Mouse (Mus musculus): ENCODE results near the gene Mmp8.
A peak's percentile ranks its signal among the peaks of the same experiment; 100 is the strongest.

Gene Mmp8

DNA sequence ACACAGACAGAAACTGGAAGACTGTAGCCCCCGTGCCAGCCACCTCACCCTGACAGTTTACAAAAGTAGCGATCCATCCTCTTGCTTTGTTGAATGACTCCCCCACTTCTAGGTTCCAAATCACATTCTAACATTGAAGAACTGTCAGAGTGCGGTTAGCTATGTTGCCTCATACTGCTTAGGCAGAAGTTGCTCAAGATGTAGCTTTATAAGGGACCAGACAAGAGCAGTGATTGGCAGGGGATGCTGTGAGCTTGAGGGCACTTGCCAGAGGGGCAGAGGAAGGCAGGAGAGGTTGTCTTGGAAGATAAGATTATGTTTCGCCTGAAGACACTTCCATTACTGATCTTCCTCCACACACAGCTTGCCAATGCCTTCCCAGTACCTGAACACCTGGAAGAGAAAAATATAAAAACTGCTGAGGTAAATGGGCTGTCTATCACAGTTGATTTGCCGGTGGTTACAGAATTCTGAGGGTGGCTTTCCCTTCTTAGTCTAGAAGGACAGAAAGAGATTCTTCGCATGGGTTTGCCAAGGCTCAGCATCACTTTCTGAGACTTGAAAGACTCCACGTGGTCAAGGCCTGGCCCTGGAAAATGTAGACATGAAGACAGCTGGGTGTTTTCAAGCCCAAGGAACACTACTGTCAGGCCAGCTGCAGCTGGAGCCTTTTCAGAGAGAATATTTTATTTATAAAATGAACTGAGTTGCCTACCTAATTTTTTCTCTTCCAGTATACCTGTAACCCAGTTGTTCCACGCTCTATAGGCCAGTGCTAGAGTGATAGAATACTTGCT, at the start of gene Mmp8:
Gene Mmp8 (plus strand): TSS at position 236 of the 797 bp plus-strand sequence.
- no peak for DNase-seq (ENCODE audit: low read depth, low spot score)

DNA sequence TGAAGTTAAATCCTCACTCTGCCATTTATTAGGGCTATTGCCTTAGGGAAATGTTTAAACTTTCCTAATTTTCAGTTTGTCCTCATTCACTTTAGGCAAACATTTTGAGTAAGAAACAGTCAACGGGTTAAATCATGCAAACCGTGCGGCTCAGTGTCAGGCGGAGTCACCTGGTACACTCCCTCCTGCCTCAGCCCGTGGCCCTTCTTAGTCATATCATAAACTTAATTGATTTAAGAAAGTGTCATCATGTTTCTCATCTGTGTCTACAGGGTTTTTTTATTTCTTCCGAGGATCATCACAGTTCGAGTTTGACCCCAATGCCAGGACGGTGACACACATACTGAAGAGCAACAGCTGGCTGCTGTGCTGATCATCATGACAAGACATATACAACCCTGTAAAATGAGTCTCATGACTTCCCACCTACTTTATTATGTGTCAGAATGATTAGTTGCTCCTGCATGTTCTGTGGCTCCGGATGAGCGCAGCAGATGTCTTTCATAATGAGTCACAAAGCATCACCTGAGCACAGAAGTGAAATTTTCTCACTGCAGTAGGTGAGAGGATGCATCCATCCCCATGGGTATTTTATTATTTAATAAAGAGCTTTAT, 48.5 kb upstream of the Mmp8 start:
- DNase-seq (ENCODE audit: low read depth, low spot score) = peak; percentile 65

DNA sequence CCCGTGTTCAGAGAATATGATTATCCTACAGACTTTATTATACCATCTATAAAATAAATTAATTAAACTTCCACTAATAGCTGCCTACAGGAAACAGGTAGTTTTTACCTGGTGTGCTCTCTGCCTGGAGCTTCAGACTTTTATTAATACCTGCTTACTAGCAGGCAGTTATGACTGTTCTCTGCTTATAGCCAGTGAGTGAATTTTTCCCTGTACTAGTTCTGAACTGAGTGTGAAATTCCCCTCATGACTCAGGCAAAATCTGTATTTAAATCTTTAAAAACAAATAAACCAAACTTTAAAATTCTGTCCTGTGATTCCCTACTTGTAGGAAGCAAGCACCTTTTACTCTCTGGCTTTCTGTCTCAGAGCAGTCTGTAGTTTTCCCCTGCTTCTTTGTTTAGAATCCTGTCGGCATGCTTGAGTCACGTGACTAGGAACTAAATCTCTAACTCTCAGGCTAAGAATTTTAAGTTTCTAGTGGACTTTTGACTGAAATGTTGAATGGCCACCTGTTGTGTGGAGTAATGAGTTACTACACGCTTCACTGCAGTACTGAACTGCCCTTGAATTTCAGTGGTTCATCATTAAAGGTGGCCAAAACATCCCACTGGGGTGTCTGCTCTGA, 40.2 kb upstream of the Mmp8 start:
- DNase-seq (ENCODE audit: low read depth, low spot score) = no peak

DNA sequence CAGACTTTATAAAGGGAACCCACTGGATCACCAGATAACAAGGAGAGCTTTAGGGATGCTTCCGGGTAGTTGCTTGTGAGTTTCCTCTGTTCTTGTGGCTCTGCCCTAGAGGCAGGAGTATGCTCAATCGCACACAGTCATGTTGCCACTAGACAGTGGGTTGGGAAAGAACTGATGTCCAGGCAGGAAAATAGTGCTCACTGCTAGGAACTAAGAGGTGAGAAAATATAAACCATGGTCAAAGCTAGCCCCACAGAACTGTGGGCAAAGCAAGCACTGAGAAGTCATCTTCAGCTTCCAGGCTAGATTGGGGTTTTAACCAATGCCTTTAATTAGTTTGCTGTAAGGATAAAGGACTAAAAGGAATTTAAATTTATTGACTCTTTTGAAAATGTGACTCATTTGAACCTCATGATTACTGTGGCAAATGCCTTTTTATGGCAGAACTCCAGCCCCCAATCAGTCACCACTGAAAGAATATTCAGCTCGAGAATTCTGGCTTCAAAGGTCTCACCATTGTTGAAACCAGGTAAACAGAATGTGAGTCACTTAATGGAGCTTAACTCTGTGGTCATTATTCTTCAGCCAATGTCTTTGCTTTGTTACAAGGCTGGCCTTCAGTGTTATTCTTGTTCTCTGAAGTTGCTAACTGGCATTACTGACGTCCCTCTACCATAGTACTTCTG, 31.9 kb upstream of the Mmp8 start:
- DNase-seq (ENCODE audit: low read depth, low spot score) = no peak

DNA sequence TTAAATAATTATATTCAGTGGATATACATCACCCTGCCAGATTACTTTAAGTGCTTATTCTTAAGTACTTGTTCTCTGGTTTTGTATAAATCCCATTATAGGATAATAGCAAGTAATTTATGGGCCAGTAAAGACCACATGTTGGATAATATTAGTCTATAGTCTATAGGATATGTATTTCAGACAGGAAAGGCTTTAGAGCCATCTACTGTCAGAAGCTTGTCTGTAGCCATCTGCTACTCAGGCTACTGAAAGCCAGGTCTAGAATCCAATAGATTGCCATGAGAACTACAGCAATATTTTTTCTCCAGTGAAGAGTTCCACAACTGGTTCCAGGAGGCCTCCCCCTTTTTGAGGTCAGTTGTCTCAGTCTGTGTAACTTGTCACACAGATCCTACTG, 15.5 kb upstream of the Mmp8 start:
- DNase-seq (ENCODE audit: low read depth, low spot score) = no peak

DNA sequence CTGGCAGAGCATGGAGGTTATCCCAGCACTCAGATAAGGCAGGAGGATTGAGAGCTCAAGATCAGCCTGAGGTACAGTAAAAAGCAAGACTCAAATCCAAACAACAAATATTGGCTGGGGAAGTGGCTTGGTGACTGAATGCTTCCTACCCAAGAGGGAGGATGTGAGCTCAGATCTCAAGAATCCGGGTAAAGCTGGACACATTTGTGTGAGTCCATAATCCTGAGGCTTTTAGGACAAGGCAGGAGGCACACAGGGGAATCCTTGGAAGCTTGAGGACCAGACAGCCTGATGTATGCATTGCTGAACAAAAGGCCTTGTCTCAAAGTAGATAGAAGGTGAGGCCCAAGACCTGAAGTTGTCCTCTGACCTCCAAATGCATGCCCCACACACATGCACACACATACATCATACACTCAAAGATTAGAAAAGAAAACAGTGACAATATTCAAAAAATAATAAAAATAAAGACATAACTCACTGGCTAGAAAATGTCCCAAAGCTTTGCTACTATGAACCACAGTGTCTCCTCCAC, 13.3 kb upstream of the Mmp8 start:
- no peak for DNase-seq (ENCODE audit: low read depth, low spot score)

DNA sequence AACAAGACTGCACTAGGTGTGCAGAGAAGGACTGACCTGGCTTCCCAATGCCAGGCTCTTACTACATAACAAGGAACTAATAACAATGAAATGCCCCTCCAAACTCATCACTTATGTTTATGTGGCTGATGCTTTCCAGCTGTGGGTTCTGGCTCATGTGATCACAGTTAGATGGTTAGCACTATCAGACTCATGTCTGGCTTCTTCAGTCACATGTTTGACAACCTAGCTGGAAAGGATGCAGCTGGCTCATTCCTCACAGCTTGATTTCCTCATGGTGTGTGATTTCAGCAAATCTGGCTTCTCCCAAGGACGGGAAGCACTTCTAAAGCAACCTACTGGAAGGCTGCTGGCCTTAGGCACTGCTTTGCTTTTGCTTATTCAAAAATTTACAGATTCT, 12.8 kb upstream of the Mmp8 start:
- DNase-seq (ENCODE audit: low read depth, low spot score) = no peak

DNA sequence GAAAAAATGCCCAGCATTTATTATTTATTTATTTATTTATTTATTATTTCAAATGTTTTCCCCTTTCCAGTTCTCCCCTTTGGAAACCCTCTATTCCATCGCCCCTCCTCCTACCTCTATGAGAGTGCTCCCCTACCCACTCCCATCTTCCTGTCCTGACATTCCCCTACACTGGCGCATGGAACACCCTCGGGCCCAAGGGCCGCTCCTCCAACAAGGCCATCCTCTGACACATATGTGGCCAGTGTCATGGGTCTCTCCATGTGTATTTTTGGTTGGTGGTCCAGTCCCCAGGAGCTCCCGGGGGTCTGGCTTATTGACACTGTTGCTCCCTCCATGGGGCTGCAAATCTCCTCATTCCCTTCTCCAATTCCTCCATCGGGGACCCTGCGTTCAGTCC, 12.3 kb upstream of the Mmp8 start:
- DNase-seq (ENCODE audit: low read depth, low spot score) = no peak

DNA sequence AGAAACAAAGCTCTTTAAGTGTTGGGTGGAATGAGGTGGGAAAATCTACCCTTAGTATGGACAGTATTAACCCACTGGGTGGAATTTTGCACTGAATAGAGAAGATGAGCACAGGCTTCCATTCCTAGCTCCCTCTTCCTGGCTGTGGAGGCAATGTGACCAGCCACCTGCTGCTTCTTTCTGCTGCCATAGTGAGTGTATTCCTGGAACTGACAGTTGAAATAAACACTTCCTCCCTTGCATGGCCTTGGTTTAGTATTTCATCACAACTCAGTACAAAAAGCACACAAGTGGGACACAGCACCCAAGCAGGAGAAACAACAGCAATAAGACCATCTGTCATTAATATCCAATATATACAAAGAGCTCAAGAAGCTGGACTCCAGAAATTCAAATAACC, 6.3 kb upstream of the Mmp8 start:
- no peak for DNase-seq (ENCODE audit: low read depth, low spot score)

DNA sequence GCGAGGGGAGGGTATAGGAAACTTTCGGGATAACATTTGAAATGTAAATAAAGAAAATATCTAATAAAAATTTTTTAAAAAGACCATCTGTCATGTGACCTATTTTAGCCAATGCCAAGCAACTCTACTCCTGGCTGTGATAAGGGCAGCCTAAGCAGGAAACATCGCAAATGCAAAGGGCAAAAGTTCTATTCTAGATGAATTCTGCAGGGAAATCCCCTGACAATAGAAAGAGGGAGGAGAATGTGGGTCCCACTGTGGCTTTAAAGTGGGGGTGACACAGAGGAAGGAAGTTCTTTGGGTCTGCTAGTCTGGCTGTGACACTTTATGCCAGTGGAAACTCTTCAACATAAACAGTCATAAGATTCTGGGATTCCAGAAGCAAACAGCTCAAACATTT, 4.7 kb upstream of the Mmp8 start:
- DNase-seq (ENCODE audit: low read depth, low spot score) = peak; percentile 59

DNA sequence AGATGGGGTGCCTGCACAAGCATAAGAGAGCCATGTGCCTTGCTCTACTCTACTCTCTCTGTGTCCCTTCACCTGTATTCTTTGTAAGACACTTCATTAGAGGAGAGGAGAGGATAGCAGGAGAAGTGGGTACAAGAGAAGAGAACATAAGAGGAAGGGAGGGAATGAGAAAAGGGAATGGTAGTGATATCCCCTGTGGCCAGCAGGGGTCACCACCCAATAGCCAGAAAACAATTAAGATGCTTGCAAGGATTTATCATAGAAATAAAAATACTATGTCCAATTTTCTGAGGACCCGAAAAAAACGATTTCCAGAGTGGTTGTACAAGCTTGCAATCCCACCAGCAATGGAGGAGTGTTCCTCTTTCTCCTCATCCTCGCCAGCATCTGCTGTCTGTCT, 3.9 kb upstream of the Mmp8 start:
- DNase-seq (ENCODE audit: low read depth, low spot score) = peak; percentile 50

DNA sequence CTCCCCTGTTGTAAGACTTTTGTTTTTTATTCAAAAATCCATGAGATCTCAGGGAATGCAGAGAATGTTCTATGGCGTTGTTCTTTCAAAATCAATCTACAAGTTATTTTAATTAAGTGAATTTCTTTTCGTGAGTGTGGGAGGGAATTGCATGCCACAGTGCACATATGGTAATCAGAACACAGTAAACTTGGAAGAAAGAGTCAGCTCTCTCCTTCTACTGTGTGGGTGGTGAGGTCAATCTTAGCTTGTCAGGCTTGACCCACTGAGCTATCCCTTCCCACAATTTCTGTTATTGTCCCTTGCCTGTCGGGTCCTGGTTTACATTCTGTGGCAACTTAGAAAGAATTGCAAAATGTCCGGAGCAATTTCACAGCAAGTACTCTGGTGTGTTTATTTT, 1.8 kb downstream of the Mmp8 start:
- no peak for DNase-seq (ENCODE audit: low read depth, low spot score)

DNA sequence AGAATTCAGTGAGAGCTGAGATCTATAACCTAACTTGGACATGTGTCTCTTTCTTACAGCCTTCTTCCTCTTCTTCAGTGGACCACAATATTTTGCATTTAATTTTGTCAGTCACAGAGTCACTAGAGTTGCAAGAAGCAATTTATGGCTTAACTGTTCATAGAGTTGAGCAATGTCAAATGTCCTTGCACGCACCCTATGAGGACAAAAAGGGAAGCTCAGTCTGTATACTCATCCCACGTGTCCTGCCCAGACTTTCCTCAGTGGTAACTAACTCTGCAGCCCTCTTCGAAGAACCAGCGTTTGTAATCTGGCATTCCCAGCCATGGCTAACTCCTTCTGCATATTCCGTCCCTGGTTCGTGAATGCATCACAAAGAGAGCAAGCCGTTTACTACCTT, 9.1 kb downstream of the Mmp8 start:
- DNase-seq (ENCODE audit: low read depth, low spot score) = no peak

DNA sequence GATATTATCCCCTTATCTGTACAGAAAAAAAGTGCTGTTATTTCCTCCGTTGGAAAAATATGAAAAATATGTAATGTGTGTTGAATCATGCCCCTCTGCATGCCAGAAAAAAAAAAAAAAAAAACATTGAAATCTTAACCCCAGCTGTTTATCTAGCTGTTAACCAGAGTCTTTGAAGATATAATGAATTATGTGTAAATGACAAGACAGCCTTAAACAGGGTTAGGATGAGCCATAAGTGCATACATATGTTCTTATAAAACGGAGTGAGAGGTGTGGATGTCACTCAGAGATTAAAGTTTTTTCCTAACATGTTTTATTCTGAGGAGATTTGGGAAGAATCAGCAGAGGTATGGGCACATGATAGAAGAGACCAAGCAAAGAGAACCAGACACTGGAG, 9.7 kb downstream of the Mmp8 start:
- no peak for DNase-seq (ENCODE audit: low read depth, low spot score)

DNA sequence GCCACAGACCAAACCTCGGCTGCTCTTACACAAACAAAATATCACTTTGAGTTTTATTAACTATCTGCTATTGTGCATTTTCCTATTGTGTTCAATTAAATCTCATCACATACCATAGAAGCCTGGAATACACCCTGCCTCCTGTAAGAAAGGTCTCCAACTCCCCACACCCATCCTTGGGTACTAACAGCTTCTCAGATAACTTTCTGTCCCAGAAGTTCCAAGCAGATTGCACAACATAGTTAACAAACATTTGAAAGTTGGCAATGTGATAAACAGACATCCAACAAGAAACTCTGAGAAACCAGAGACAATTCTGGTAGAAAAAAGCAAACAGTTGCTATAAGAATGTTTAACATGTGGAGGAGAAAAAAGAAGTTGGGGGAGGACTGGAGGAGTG, 12.2 kb downstream of the Mmp8 start:
- no peak for DNase-seq (ENCODE audit: low read depth, low spot score)

DNA sequence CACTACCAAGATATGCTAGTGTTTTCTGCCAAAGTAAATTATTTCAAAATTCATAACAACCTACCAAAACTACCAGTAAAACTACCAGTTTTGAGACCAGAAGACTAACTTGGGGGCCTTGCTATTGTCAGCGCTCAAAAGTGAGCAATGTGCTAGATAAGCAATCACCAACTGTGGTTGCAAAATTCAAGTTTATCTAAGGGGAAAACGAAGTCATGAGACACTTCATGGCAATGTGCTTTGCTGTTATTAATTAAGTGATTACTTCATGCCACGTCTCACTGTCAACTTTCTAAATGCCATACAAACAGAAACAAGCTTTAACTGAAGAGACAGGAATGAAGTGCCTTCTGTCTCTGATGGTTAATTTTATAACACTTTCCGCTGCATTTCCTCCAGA, 12.9 kb downstream of the Mmp8 start, which contains the start of gene Mmp27:
Gene Mmp27 (plus strand): TSS at position 235 of the 400 bp plus-strand sequence.
- no peak for DNase-seq (ENCODE audit: low read depth, low spot score)

DNA sequence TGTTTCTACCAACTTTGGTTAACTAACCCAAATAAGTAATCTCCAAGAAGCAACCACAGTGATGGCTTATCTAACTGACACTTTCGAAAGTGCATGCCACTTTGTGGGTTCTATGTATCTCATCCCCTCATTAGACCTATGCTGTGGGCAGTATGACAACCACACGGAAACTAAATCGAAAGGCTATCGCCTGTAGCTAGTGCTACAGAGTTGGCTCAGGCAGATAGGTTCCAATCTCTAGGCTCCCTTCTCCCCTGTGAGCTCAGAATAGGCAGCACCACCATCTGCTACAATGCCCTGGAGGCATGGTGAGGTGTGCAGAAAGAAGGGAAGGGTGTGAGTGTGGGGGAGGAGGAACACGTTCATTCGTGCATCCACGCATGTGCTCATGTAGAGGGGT, 13.9 kb downstream of the Mmp8 start:
- no peak for DNase-seq (ENCODE audit: low read depth, low spot score)

DNA sequence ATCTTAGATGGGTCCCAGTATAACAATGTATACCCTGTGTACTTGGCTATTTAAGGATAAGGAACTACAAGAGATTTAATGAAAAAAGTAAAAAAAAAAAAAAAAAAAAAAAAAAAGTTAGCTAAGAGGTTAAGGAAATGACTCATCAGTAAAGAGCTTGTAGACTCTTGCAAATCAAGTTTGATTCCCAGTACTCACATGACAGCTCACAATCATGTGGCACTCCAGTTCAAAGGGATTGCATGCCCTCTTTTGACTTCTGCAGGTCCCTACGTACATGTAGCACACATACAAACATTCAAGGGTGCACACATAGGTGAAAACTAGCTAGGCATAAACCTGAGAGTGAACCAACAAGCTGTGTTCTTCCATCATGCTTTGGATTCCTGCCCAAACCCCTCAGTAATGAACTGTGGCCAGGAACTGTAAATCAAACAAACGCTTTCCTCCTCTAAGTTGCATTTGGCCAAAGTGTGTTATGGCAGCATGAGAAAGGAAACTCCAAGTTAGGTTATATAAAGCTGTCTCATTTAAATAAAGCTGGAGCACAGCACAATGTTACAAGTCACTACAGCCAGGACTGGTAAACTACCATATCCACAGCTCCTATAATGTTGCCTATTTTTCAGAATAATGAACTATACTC, 14.5 kb downstream of the Mmp8 start:
- peak; percentile 4 for DNase-seq (ENCODE audit: low read depth, low spot score)

DNA sequence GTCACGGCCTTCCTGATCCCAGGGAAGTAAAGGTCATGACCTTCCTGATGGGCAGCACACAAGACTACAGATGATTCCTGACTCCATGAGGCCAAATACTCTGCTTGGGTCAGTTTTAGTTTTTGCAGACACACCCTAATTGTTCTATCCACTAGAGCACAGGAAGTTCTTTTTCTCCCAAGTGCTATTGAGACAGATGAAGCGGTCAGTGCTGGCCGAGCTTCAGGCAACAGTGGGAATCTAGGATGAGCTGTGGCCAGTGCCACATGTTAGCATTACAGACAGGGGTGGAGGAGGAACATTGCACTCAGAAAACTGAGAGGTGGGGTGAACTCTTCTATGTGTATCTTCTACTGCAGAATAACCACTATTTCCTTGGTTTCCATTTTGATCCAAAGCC, 17.3 kb downstream of the Mmp8 start:
- no peak for DNase-seq (ENCODE audit: low read depth, low spot score)

DNA sequence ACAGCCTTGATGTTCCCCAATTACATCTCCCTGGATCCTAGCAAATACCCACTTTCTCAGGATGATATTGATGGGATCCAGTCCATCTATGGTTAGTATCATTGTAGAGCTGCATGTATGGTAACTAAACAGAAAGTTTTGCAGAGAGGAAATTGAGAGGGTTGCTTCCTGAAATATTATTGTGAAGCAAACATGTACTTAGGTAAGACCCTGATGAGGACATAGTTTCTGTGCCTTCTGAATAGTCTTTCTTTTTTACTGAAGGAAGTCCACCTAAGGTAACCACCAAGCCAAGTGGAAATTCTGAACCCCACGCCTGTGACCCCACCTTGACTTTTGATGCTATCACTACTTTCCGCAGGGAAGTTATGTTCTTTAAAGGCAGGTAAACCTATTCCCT, 19.1 kb downstream of the Mmp8 start:
- DNase-seq (ENCODE audit: low read depth, low spot score) = no peak

DNA sequence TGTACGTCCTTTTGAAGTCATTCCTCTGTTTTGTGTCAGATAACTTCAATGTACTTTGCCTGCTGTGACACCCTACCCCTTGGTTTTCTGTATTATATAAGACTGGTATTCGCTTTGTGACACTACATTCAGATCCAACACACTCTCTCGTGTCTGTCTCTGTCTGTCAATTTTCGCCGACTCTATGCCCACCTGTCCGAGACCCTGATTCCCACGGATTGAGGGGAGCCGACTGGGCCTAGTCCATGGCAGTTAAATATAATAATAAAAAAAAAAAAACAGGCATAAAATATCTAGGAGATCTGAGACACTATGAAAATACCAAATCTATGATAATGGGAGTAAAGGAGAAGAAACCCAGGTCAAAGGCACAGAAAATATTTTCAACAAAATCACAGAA, 31.8 kb downstream of the Mmp8 start:
- no peak for DNase-seq (ENCODE audit: low read depth, low spot score)

All from CD4-positive, CD25-positive, alpha-beta regulatory T cell, adult 2 months (primary cell).